Mouse (Mus musculus): Measurements from ENCODE around the gene Fbln5.

Fbln5 gene

DNA sequence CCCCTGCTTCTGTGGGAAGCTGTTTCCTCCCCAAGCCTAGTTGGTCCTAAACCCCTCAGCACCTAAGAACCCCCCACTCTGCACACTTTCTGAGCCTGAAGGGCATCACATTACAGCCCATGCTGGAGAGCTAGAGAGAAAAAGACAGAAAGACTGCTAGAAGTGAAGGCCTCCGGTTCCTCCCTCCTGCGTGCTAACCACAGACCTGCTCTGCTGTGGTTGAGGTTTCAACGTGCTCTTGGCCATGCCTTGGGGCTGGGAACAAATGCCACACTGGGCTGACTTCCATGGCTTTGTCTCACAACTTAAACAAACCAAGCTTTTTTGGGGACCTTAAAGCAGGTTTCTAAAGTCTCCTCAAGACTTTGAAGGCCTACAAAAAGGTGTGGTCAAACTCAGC, 16.4 kb downstream of the Fbln5 start:
- no peak for DNase-seq

DNA sequence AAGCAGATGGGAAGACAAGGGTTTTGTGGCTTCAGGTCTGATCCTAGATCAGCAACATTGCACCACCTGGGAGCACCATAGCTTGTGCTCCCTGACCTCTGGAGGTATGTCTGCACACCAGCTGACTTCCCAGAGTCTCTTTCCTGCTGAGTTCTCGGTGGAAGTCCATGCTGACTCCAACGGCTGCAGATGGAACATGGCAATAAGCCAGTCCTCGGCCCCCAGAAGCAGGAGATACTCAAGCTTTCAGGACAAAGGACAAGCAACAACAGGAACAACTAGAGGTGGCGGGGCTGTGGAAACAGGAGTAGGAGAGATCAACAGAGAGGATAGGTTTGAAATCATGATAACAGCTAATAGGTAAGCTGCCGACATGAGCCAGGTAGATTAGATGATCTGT, 17.1 kb downstream of the Fbln5 start:
- no peak for DNase-seq

DNA sequence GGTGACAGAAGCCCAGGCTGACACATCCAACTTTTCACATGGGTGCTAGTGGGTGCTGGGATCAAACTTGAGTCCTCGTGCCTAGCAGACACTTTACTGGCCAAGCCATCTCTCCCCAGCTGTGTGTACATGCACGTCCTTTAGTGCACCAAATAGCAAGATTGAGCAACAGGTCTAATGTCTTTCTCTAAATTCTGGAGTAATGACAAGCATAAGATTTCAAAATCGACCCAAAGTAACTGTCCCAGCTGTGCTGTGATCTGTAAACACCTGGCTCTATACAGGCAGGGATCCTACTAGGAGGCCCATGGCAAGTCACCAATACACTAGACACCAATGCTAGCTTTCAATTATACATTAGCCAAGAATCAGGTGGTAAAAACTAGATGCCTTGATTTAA, 17.8 kb downstream of the Fbln5 start:
- no peak for DNase-seq

DNA sequence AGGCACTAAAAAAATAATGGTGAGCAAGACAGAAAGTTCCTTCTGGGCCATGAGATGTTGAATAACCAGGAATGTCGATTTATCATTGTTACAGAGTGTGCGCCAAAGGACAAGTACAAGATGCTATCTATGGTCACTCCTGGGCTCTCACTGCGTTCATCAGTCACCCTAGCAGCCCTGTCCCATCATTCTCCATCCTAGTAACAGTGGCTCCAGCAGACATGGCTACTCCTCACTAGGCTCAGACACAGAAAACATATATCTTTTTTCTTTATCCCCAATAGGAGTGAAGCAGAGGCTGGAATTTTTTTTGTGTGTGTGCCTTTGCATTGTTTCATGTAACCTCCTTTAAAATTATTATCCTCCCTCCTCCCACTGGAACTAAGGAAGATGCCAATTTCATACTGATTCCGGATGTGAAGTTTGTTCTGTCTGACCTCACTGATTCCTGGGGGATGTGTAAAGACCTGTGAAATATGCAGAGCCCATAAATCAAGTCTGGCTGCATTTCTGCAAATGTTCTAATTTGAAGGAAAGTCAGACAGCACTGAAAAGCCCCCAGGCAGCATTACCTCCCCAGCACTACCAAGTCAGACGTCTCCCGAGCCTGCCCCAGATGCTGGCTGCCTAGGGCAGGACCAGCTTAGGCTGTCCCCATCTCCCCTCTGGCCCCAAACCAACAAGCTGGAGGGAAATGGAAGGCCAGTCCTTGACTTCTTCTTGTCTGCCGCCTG, 20.5 kb downstream of the Fbln5 start:
- DNase-seq = no peak

DNA sequence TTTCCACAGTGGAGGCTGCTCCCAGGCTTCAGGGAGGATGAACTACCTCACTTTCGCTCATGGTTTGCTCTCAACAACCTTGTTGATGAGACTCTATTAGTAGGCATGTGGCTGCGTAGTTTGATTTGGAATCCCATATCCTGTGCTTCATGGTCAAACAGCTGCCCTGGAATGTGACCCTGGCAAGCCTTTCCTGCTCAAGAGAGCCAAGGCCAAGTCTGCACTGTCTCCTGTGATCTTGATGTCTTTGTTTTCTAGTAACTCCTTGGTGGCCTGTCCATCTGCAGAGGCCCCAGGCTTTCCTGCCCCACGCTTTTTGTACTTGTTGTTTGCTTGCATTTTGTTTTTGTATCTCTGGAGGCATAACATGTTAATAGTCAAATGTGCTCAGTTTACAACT, 24.4 kb downstream of the Fbln5 start:
- DNase-seq = peak; percentile 58

DNA sequence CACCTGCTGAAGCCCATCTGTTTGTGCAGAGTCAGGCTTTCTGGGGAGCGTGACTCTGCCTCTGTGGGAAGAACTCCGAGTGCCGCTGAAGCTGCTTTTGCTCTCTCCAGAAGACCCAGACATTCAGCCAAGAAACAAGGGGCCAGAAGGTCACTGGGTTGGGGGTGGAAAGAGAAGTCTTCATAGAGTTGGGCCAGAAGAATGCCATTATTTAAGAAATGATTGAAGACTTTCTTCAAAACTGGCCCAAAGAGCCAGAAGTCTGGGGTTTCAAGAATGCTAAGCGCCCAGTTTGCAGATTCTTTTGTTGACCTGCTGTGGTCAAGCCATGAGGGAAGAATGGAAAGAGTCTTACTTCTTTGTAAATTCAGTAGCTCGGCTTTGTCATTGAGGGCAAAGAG, 25.6 kb downstream of the Fbln5 start:
- DNase-seq = peak; percentile 51

DNA sequence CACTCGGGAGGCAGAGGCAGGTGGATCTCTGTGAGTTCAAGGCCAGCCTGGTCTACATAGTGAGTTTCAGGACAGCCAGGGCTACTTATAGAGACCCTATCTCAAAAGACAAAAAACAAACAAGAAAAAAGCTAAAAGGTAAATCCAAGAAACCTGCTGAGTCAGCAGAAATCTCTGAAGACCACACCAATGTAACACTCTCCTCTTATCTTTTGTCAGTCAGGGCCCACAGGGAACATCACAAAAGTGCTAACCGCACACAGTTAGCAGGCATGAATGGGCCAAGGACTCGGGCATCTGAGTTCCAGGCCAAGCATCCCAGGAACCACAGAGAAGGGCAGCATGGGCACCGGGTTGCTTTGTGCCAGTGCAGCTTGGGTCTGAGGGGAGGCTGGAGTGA, 26.2 kb downstream of the Fbln5 start:
- no peak for DNase-seq

DNA sequence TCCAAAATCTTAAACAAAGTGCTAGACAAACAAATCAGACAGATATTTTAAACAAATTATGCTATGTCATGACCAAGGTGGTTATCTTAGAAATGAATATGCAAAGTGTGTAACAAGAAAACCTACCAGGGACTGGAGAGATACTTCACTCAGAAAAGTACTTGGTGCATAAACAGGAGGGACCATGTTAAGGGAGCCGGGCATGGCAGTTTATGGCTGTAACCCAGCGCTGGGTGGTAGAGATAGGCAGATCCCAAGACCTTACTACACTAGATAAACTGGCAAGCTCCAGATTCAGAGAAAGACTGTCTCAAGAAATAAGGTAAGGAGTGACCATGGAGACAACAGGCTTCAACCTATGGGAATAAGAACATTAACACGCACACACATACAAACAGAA, 29.1 kb downstream of the Fbln5 start:
- no peak for DNase-seq

DNA sequence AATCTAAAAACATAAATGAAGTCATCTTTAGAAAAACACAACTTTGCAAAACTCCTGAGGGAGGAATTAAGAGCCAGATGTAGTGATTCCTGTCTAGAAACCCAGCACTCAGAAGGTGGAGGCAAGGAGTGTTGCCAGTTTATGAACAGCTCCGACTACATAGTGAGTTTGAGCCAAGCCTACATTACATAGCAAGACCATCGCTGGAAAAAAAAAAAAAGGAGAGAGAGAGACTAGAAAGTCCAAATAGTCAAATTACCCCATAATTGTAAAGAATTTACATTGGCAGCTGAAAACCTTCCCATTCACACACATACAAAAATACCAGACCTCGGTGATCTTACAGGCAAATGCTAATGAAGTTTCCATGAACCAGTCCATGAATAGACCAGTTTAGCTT, 29.6 kb downstream of the Fbln5 start:
- DNase-seq = no peak

DNA sequence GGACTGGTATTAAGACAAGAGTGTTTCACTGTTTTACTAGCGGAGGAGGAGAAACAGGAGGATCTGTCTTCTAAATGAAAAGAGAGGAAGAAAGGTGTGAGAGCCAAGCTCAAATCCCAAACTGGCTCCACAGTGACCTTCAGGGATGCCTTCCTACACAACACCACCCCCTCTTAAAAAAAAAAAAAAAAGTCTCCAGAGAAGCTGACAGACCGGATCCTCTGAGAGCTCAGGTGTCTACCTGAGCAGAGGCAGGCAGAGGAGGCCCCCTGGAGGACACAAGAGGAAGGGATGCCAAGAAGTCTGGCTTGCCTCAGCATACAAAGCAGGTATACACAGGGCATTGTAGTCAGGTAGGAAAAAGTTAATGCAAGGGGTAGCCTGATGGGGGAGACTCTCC, 36.1 kb downstream of the Fbln5 start:
- no peak for DNase-seq

DNA sequence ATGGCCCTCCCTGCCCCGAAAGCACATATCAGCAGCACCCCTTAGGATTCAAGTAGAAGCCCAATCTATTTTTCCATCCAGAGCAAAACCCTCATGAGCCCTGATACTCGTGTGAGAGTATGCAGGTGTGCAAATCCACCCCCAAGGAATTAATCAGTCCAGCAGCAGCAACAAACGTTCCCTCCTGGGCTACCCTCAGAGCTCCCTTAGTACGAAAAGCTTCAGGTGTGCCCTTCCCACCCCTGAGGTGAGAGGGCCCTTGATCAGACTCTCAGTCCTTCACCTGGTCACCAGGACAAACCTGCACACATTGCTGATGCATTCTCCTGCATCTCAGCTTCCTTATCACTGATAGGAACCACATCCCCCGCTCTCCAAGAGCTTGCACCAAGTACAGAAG, 37.9 kb downstream of the Fbln5 start:
- no peak for DNase-seq

DNA sequence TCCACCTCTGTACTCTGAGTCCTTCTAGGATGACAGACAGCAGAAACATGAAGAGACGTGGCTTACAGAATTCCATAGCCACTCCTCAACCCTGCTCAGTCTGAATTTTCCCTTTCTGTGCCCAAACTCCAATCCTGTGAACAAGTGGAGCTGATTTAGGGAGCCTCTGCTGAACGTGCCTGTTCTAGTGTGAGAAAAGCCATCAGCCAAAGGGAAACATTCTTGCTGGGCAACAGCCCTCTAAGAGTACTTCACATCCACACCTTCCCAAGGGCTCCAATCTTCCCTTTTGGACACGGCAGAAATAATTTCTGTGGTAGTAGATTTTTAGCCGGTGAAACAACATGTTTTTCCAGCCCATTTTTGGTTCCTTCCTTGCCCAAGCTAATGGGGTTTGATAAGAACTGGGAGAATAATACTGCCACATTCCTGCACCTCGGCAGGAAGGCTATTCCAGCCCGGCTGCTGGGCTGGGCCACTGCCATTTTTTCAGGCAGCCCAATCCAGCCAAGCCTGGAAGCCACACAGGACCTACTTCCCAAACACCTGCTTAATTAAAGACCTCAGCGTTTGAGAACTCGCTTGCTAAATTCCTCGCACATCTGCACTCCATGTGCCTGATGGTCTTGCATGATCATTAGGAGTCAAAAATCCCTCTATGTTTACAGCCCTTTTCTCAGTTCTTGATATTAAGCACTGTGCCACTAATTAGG, 41.1 kb downstream of the Fbln5 start:
- no peak for DNase-seq

DNA sequence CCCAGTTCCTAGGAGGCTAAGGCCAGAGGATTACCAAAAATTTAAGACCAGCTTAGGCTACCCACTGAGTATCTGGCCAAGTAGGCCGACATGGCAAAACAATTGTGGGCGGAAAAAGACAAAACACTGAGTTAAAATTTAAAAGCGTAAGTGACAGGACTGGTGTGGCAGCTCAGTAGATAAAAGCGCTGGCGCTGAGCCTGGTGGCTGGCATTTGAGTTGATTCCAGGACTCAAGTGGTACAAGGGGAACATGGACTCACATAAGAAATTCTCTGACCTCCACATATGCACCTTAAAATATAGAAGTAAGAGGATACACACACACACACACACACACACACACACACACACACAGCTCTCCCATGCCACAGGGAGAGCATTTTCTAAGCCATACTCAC, 42.5 kb downstream of the Fbln5 start:
- DNase-seq = no peak

DNA sequence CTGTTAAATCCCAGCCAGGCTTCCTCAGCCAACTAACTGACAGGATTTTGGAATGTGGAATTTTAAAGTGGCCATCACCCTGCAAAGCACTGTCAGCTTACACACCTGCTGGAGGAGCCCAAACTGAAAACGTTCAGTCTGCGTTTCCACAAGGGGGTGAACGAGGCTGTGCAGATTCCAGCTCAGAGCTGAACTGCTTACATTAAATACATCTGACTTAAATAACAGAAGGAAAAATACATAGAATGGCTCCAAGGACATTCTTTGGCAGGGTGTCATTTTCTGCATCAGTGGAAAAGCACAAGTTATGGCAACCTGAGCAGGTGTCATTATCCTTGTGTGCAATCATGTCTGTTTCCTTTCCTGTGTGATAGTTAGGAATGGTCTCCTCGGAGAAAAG, 44.7 kb downstream of the Fbln5 start:
- DNase-seq = no peak

DNA sequence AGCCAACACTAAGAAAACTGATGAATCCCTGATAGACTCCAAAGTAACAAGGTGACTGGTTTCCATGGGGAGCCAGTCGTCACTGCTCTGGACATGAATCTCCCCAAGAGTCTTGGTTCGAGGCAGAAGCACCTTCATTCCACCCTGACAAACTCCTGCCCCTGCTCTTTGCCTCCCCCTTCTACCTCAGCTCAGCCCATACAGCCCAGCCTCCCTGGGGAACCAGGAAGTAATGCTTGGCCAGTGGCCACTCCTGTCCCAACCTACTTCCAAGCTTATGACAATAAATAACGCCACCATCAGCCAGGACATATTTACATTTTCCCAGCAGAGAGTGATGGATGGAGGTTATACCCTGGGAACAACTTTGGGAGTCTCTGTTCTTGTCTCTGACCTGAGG, 45.9 kb downstream of the Fbln5 start:
- no peak for DNase-seq

DNA sequence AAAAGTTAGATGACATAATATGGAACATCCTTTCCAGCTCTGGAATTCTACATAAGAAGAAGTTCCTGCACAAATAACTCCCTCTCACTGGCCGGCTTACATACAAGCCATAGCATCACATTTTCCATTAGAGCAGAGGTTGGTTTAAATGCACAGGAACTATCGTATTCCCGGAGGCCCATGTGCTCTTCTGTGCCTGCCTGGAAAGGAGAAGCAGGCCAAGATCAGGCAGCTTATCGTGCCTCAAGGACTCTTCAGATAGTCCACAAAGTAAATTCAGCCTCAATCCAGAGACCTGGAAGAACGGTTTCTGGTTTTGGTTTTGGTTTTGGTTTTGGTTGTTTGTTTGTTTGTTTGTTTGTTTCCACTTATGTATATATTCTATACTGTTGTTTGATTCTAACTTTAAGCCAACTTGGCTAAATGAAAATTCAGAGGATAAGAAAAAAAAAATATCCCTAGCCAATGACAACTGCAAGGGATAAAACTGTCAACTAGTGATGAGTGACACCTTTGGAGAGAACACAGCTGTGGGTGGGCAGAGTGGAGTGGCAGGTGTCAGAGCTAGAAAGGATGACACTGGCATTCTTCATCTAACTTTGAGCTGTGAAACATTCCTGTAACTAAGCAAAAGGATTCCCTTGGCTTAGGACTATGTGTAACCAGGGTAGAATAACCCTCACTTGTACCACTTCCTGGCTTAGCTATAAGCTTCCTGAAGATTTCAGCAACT, 48.4 kb downstream of the Fbln5 start:
- no peak for DNase-seq

DNA sequence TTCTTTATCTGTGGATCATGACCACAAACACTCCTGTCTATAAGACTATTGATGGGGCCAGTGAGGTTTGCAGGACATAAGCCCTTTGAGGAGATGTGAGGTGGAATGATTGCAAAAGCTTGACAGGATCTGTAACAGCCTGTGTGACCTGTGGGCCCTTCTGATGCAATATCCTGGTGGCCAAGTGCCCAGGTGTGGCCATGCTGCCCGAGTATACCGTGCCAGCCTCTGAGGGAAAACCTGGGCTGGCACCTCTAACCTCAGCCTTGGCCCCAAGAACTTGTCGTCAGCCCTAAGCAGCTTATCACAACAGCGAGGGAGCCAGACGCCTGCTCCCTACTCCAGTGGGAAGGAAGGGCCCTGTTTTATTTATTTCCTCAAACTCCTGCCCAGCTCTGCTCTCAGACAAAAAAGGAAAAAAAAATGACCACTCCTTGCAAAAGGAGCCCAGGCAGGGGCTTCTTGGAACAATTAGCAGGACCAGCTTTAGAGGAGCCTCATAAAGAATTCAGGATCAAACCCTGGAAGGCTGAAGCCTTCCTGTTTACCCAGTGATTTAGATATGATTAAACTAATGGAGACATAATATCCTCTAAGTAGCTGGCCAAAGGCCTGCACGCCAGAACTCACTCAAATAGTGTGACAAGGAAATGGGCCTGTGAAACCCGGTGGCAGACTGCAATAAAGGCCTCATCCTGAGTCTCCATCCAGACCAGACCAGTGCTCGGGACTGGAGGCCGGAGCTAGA, 51.4 kb downstream of the Fbln5 start:
- no peak for DNase-seq

DNA sequence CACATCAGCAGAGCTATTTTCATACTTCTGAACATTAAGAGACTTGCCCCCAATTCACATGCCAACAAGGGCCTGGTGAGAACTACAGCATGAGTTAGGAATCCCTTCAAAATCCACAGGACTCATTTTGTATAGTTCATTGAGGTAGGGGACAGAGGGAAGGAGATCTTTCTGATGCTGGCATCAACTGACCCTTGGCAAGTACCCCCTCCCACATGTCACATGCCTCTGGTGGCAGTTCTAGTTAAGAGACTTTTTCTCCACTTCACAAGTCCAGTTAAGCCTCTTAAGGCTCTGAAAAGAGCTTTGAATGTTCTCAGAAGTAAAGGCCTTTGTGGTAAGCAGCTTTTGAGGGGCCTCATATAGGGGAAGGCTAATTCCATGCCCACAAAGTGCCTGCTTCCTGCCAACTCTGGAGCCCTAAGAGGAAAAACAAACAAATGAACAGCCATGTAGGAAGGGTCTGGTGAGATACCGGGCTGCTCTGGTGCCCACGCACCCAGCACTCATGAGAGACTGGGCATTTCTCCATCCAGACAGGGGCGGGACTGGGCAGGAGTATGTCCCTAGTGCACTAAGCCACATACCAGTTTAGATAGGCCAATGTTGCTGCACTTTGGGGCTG, 52.5 kb downstream of the Fbln5 start:
- DNase-seq = no peak

DNA sequence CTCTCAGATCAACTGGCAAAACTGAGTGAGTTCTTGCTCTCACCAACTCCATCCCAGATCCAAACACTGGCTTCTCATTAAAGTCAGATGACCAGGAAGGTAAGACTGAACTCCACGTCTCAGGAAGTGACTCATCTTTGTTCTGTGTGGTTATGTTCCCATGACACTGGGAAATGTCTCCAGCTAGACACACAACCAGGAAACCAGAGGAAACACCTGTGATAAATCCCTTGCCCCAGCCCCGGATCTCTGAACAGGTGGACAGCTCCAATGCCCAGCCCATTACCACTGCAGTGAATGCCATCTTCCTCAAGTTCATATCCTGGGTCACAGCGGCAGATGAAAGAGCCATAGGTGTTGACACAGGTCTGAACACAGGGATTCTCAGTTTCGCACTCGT, 54.0 kb downstream of the Fbln5 start:
- DNase-seq = no peak

DNA sequence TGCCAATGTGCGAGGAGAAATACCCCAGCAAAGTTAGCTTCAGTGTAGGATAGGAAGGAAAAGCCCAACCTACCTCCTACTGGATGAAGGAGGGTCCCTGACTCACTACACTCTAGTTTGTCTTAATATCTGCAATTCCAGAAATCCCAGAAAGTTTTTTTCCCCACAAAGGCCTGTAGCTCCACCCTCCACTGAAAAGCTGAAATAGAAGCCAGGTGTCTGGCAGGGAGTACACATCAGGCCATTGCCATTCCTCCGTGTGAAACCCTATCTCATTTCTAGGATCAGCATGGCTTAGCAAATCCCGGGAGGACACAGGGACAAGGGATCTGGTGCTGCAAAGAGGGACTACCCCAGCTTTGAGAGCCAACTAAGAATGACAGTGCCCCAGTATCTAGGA, 55.8 kb downstream of the Fbln5 start:
- no peak for DNase-seq

DNA sequence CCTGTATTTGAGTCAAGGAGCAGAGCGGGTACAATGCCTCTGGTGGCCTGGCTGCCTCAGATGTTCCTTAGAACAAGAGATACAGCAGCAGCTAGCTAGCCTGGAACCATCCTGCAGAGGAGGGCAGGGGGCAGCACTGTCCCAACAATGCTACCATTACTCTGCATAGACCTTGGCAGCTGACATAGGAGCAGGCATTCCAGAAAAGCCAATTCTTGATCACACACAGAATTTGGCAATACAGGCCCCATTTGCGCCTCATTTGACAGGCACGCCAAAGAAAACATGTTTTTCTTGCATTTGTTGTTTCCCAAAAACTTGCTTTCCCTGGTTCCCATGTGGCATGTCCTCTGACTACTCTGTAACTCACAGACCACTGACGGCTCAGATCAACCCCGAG, 56.8 kb downstream of the Fbln5 start:
- DNase-seq = no peak

DNA sequence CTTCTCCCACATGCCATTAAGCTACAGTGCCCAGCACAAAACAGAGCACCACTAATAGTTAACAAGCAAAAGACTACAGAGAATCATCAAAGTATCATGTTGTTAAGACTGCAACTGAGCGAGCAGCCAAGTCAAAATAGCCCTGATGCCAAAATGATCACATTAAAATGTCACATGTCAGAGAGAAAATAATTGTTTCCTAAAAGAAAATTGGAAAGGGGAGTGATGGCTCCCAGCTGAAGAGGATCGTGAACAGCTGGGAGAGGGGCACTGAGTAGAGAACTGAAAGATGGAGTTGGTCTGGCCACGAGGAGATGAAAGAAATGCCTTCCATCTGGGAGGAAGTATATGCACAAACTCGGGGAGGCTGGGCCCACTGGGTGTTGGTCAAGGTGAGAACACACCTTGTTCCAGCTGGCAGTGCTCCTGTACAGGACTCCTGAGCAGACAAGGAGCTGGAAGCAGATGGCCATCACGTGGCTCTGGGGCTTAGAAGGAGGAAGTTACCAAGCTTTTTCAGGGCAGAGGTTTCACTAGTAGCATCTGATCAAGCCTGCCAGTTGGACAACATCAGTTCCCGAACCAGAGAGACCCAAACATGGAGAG, 59.3 kb downstream of the Fbln5 start:
- DNase-seq = no peak

DNA sequence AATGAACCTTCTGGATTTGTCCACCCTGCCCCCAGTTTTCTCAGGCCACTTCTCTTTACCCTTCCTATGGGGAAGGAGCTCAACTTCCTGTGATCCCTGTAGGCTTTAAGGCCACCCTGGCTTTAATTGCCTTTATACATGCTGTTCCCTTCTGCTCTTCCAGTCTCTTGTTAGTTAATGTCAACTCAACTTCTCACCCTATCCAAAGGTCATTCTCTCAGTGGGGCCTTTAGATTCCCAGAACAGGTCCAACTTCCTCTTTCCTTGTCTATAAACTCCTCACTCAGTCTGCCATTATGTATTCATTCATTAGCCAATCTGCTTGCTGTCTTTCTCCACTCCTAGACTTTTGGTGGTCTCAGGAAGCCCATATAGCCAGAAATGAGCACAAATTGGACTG, 60.2 kb downstream of the Fbln5 start:
- no peak for DNase-seq
